Mouse (Mus musculus) liver, embryonic 14.5 days (tissue): Measurements from ENCODE around the gene Itpripl2. TPM values are rescaled to one million over a fixed set of nuclear protein-coding genes. Genes with fewer than 3 reads are reported as not detected.

Source experiments
- ATAC-seq: fragments of 200-750 bp; cut with Nextera tagmentation; 2 replicates; pipeline ENCODE4 v1.8.0; 2017; ENCODE audit warnings: moderate number of reproducible peaks, mild to moderate bottlenecking, moderate library complexity; ENCODE audit not compliant: insufficient read depth
- DNase-seq, 3 experiments: peaks; one replicate each; pipeline ENCODE4 v3.0.0-alpha.2; 2012 to 2013; ENCODE audit warnings: low read depth in 3 of 3, low spot score in 3 of 3
- H3K27ac ChIP-seq: fragments of 300-500 bp; sonication (generic); 2 replicates; pipeline ENCODE4 v1.5.1; 2014; ENCODE audit warnings: moderate library complexity, mild to moderate bottlenecking, control low read depth, inconsistent platforms
- H3K27me3 ChIP-seq: fragments of 300-500 bp; sonication (generic); 2 replicates; pipeline ENCODE4 v1.6.1; 2014; ENCODE audit warnings: mild to moderate bottlenecking, low read length, moderate library complexity; ENCODE audit not compliant: control insufficient read depth, insufficient read depth
- H3K36me3 ChIP-seq: fragments of 300-500 bp; sonication (generic); replicated peaks from 2 replicates; pipeline ENCODE4 v1.6.1; 2014; ENCODE audit warnings: low read depth; ENCODE audit not compliant: control insufficient read depth, insufficient read depth
- H3K4me1 ChIP-seq, 2 experiments: fragments of 200-500 bp in 1 of 2; fragments of 300-500 bp in 1 of 2; sonication (generic) in 1 of 2; replicated peaks; 2 replicates each; pipeline ENCODE4 v1.6.1; 2012 to 2014; ENCODE audit warnings: antibody characterized with exemption in 1 of 2, inconsistent platforms in 1 of 2, low read length in 1 of 2; ENCODE audit not compliant: control insufficient read depth in 2 of 2, insufficient read depth in 2 of 2
- H3K4me2 ChIP-seq: fragments of 300-500 bp; sonication (generic); 2 replicates; pipeline ENCODE4 v1.6.1; 2014; ENCODE audit warnings: low read depth, mild to moderate bottlenecking, control low read depth, moderate library complexity
- H3K4me3 ChIP-seq, 2 experiments: fragments of 200-500 bp in 1 of 2; fragments of 300-500 bp in 1 of 2; sonication (generic) in 1 of 2; 2 replicates each; pipeline ENCODE4 v1.5.1; 2012 to 2014; ENCODE audit warnings: low read depth in 2 of 2, low read length in 2 of 2, mild to moderate bottlenecking in 2 of 2, control low read depth in 1 of 2, inconsistent platforms in 1 of 2, moderate library complexity in 1 of 2; ENCODE audit not compliant: insufficient read depth in 1 of 2
- H3K9ac ChIP-seq: fragments of 300-500 bp; sonication (generic); replicated peaks from 2 replicates; pipeline ENCODE4 v1.6.1; 2014; ENCODE audit warnings: mild to moderate bottlenecking, control low read depth, moderate library complexity
- H3K9me3 ChIP-seq: fragments of 300-500 bp; sonication (generic); 2 replicates; pipeline ENCODE4 v1.6.1; 2016; ENCODE audit warnings: low read length, mixed read lengths; ENCODE audit not compliant: control insufficient read depth
- CTCF ChIP-seq: IDR thresholded peaks from 2 replicates; pipeline ENCODE4 v1.5.1; 2016; ENCODE audit warnings: antibody characterized with exemption, low read depth, control low read depth
- EP300 ChIP-seq: IDR thresholded peaks from 2 replicates; pipeline ENCODE4 v1.6.1; 2016; ENCODE audit warnings: antibody characterized with exemption, low read depth
- WGBS: fragments of 180-500 bp; shearing (Covaris S2); extraction: QIAGEN DNeasy Blood & Tissue Kit; methylation state at CpG from one replicate; pipeline ENCODE4 v1.1.7; 2014; ENCODE audit not compliant: insufficient replicate concordance; 5-methylcytosine and 5-hydroxymethylcytosine counted together
- polyA plus RNA-seq, 2 experiments: library from polyadenylated mRNA; depleted of rRNA in 1 of 2; stranded (reverse) in 1 of 2; unstranded in 1 of 2; fragments of >200 nt; fragmentation: Nextera tagmentation in 1 of 2; extraction: Ambion mirVana in 1 of 2; gene quantifications; 2 replicates each; pipeline versions ENCODE4 v1.2.1 to v1.2.3; 2012 to 2014

Gene Itpripl2
- polyA plus RNA-seq, 2 experiments = 0.43 to 1.5 TPM

DNA sequence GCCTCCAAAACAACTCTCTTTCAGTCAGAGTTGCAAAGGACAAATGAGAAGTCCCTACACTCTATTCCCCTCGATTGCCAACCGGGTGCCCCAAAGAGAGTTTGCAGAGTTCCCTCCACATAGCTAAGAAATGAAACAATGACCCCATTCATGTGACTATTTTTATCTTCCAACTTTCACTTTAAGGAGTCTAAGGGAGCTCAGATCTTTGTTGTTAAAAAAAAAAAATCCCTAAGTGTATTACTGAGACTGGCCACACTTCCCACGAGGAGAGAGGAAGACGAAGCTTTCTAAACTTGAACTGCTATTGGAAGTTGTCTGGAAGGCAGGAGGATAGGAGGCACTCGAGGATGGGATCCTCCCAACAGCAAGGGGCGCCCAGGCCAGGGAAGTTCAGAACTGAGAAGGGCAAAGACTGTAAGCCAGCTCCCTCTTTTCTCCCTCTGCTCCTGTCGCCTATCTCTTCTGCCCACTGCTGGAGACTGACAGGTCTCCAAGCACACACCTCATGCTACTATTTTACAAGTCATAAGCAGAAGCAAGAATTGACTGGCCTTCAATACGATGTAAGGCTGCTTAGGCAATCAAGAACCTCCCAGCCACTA, 3.6 kb downstream of the Itpripl2 start:
- Histone ChIP-seq H3K9me3 (no peaks in the 10 kb centered on the region), H3K27me3 (peaks cover 17% of the 10 kb centered on the region), H3K9ac (no peak overlapping the region), H3K4me1 (peaks cover 0 to 9% of the 10 kb centered on the region in 2 experiments; a peak in 2 of 4 replicates), H3K4me2 (peak overlapping the region; percentile 11), H3K27ac (no peak overlapping the region), H3K36me3 (no peaks in the 10 kb centered on the region), H3K4me3 (no peak overlapping the region)
- 31% methylated on average over 8 of the region's 8 CpGs for WGBS
- TF ChIP-seq CTCF (no peak), EP300 (no peak)
- DNase-seq (no peak), ATAC-seq (no peak)

DNA sequence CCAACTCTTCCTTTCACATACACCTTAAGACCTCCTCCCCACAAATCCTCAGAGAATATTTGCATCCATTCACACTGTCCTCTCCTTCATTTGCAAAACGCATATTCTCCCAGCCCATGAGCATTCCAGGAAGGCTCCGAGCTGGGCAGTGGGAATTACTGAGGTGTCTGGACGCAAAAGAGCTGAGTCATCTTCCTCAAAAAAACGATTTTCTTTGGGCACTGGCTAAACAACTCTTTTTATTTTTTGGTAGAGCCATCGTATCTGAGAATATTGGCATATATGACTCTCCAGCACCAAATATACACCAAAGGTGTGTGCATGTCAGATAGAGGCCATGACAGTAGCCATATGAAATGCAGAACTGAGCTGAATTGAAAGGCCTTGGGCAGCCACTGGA, 4.9 kb downstream of the Itpripl2 start:
- DNase-seq (no peak), ATAC-seq (no peak)
- H3K9ac ChIP-seq = no peak overlapping the region
- peaks cover 0 to 5% of the 10 kb centered on the region in 2 experiments; a peak in 1 of 4 replicates for H3K4me1 ChIP-seq
- H3K27ac ChIP-seq = no peak overlapping the region
- peaks cover 17% of the 10 kb centered on the region for H3K27me3 ChIP-seq
- WGBS = 43% methylated on average over 5 of the region's 5 CpGs
- no peak overlapping the region for H3K4me3 ChIP-seq
- no peak for TF ChIP-seq EP300
- TF ChIP-seq CTCF = no peak
- no peaks in the 10 kb centered on the region for H3K36me3 ChIP-seq
- H3K9me3 ChIP-seq = no peaks in the 10 kb centered on the region
- H3K4me2 ChIP-seq = no peak overlapping the region

DNA sequence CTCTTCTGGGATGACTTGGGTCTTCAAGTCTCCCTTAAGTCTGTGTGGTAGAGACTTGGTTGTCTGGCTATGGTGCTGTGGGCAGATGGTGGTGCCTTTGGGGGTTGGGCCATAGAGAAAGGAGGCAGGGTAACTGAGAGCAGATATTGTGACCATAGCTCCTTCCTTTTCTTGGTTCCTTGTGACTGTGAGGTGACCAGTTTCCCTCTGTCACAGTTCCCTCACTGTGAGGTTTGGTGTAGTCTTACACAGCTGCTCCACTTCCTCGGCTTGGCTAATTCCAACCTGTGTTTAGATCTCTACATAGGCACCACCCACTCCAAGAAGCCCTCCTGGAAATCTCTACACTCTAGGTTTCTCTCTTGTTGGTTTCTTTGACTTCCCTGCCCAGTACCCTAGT, 7.8 kb downstream of the Itpripl2 start:
- Histone ChIP-seq H3K9me3 (no peaks in the 10 kb centered on the region), H3K27ac (no peak overlapping the region), H3K27me3 (no peaks in the 10 kb centered on the region), H3K4me3 (no peak overlapping the region), H3K4me2 (no peak overlapping the region), H3K4me1 (peaks cover 0 to 8% of the 10 kb centered on the region in 2 experiments; a peak in 2 of 4 replicates), H3K36me3 (no peaks in the 10 kb centered on the region), H3K9ac (no peak overlapping the region)
- ATAC-seq (no peak), DNase-seq (no peak)
- 35% methylated on average over 1 of the region's 1 CpGs for WGBS
- no peak for TF ChIP-seq CTCF
- TF ChIP-seq EP300 = no peak

DNA sequence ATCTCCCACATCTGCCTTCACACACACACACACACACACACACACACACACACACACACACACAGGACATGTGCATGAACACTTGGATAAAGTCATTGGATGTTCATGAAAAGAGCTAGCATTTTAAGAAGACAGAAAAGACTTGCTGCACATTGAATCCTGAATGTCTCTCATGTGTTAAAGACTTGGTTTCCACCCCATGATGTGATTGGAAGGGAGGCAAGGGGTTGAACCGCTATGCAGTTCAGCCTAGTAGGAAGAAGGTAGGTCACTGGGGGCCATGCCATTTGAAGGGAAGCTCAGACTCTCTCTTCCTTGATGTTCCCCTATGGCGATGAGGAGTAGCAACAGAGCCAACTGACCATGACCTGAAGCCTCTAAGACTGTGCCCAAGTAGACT, 9.8 kb downstream of the Itpripl2 start:
- H3K4me1 ChIP-seq = peaks cover 0 to 4% of the 10 kb centered on the region in 2 experiments; a peak in 1 of 4 replicates
- H3K4me2 ChIP-seq = no peak overlapping the region
- H3K27ac ChIP-seq = no peak overlapping the region
- no peaks in the 10 kb centered on the region for H3K27me3 ChIP-seq
- ATAC-seq (no peak), DNase-seq (no peak)
- 70% methylated on average over 2 of the region's 2 CpGs for WGBS
- no peaks in the 10 kb centered on the region for H3K36me3 ChIP-seq
- H3K9me3 ChIP-seq = no peaks in the 10 kb centered on the region
- TF ChIP-seq EP300 (no peak), CTCF (no peak)
- H3K9ac ChIP-seq = no peak overlapping the region
- H3K4me3 ChIP-seq = no peak overlapping the region

DNA sequence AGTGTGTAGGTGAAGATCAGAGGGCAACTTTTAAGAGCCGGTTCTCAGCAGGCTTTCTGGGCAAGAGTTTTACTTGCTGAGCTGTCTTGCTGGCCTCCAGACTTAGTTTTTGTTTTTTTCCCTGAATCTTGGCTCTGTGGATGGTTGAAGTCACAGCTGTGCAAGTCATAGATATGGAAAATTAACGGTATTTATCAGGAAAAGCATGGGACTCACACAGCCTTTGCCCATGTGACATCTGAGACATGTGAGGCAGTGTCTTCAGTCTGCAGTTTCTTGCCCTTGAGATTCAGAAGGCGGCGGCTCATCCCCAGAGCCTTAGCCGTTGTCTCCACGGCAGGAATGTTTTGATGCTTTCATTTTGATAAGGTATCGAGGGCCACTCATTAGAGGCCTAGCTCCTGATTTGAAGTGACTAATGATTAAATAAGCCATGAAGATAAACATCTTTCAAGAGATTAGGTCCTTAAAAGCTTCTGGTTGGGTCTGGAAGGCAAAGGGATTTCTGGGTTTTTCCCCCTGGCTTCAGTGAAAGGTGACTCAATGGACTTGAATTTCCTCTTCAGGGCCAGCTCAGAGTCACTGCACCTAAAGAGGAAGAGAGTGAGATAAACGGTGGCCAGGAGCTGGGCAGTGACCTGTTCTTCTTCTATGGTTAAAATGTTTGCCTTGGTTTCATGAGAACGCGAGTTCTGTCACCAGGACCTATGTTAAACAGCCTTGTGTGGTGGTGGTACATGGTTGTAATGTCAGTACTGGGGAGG, 10.5 kb downstream of the Itpripl2 start:
- DNase-seq (no peak), ATAC-seq (no peak)
- no peaks in the 10 kb centered on the region for H3K27me3 ChIP-seq
- H3K36me3 ChIP-seq = no peaks in the 10 kb centered on the region
- H3K4me1 ChIP-seq = peaks cover 0 to 4% of the 10 kb centered on the region in 2 experiments; a peak in 1 of 4 replicates
- TF ChIP-seq CTCF = no peak
- TF ChIP-seq EP300 = no peak
- H3K9ac ChIP-seq = no peak overlapping the region
- H3K4me3 ChIP-seq = no peak overlapping the region
- WGBS = 51% methylated on average over 10 of the region's 10 CpGs
- H3K27ac ChIP-seq = no peak overlapping the region
- no peaks in the 10 kb centered on the region for H3K9me3 ChIP-seq
- H3K4me2 ChIP-seq = no peak overlapping the region
